Mouse (Mus musculus) lung, embryonic 15.5 days (tissue): ENCODE data around the gene Rasgrp2. TPM values are rescaled to one million over a fixed set of nuclear protein-coding genes. Genes with fewer than 3 reads are reported as not detected.

ENCODE experiments used
- ATAC-seq: fragments of 200-750 bp; cut with Nextera tagmentation; 2 replicates; pipeline ENCODE4 v1.8.0; 2017; ENCODE audit warnings: moderate number of reproducible peaks, borderline replicate concordance; ENCODE audit not compliant: low FRiP score, low TSS enrichment; ENCODE audit errors: extremely low read depth
- H3K27ac ChIP-seq: fragments of 300-500 bp; sonication (generic); 2 replicates; pipeline ENCODE4 v1.5.1; 2015; ENCODE audit warnings: moderate library complexity, mild to moderate bottlenecking, inconsistent platforms
- H3K27me3 ChIP-seq: fragments of 300-500 bp; sonication (generic); 2 replicates; pipeline ENCODE4 v1.6.1; 2015; ENCODE audit warnings: inconsistent platforms
- H3K36me3 ChIP-seq: fragments of 300-500 bp; sonication (generic); 2 replicates; pipeline ENCODE4 v1.6.1; 2015; ENCODE audit warnings: inconsistent platforms
- H3K4me1 ChIP-seq: fragments of 300-500 bp; sonication (generic); 2 replicates; pipeline ENCODE4 v1.6.1; 2015; ENCODE audit warnings: inconsistent platforms
- H3K4me2 ChIP-seq: fragments of 300-500 bp; sonication (generic); 2 replicates; pipeline ENCODE4 v1.6.1; 2015; ENCODE audit warnings: inconsistent platforms, mild to moderate bottlenecking, moderate library complexity
- H3K4me3 ChIP-seq: fragments of 300-500 bp; sonication (generic); 2 replicates; pipeline ENCODE4 v1.5.1; 2015; ENCODE audit warnings: mild to moderate bottlenecking, inconsistent platforms
- H3K9ac ChIP-seq: fragments of 300-500 bp; sonication (generic); 2 replicates; pipeline ENCODE4 v1.6.1; 2015; ENCODE audit warnings: inconsistent platforms
- H3K9me3 ChIP-seq: fragments of 300-500 bp; sonication (generic); 2 replicates; pipeline ENCODE4 v1.6.1; 2016; ENCODE audit warnings: inconsistent platforms
- WGBS: fragments of 180-500 bp; shearing (Covaris S2); methylation state at CpG from one replicate; pipeline ENCODE4 v1.1.7; 2015; 5-methylcytosine and 5-hydroxymethylcytosine counted together
- polyA plus RNA-seq: library from polyadenylated mRNA; unstranded; fragments of >200 nt; fragmentation: Nextera tagmentation; extraction: Ambion mirVana; gene quantifications from 2 replicates; pipeline ENCODE4 v1.2.1, GENCODE M21; 2015

The Rasgrp2 gene
- polyA plus RNA-seq = 62.6 and 72.1 TPM in 2 replicates

DNA sequence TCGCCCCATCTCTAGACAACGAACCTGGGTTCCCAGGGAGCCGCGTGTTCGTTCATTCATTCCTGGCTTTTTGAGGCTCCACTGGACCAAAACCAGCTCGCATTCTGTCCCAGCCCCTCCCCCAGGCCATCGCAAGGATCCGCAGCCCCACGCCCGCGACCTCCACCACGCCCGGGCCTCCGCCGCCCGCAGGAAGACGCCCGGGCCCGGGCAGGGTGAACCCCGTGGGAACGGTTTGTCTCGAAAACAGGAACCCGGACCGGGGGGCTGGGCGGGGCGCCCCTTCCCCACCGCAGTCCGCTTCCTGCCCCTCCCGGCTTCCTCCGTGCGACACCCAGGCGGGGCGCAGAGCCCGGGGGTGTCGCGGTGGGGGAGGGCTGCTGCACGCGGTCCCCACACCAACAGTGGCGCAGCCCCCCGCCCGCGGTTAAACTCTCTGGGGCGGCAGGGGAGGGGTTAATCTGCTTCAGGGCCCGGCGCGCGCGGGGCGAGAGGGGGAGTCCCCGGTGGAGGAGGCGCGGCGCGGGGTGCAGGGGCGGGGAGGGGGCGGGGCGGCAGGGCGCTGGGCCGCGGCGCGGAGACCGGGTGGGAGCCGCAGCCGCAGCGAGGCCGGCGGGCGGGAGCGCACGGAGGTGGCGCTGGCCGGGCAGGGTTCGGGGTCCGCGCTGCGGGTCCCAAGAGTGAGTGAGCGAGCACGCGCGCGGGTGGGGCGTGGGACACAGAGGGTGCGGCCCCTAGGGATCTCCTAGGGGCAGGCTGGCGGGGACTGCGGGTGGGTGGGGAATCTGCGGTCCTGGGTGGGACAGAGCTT, at the start of gene Rasgrp2:
Gene Rasgrp2, plus strand, starts transcription at position 56 of the 811 bp plus-strand sequence.
- H3K27me3 ChIP-seq = peaks cover 33% of the 10 kb centered on the region
- H3K9me3 ChIP-seq = no peaks in the 10 kb centered on the region
- H3K9ac ChIP-seq = peak within 1 kb of the TSS; percentile 54
- peak within 1 kb of the TSS; percentile 71 for H3K4me3 ChIP-seq
- peak within 1 kb of the TSS; percentile 100 for H3K4me2 ChIP-seq
- no peaks in the 10 kb centered on the region for H3K36me3 ChIP-seq
- WGBS = 1% methylated on average over 79 of the region's 87 CpGs
- 0 out of 2 replicates have a peak, but pooled peaks have one; percentile 13 for ATAC-seq
- H3K27ac ChIP-seq = peak within 1 kb of the TSS; percentile 64
- peaks cover 37% of the 10 kb centered on the region for H3K4me1 ChIP-seq

- Histone ChIP-seq H3K4me3 (no peak overlapping the region), H3K36me3 (peaks cover 5% of the 10 kb centered on the region; the same call in 1 of the 2 replicates), H3K9me3 (no peaks in the 10 kb centered on the region), H3K4me1 (peaks cover 16% of the 10 kb centered on the region), H3K27me3 (no peaks in the 10 kb centered on the region), H3K4me2 (no peak overlapping the region), H3K27ac (no peak overlapping the region), H3K9ac (no peak overlapping the region)
- WGBS = 60% methylated on average over 14 of the region's 14 CpGs
- ATAC-seq = no peak
Measured at GRCm38 (mm10) chr19:6351431-6352106, 47.6 kb upstream of the Rasgrp2 start.

DNA sequence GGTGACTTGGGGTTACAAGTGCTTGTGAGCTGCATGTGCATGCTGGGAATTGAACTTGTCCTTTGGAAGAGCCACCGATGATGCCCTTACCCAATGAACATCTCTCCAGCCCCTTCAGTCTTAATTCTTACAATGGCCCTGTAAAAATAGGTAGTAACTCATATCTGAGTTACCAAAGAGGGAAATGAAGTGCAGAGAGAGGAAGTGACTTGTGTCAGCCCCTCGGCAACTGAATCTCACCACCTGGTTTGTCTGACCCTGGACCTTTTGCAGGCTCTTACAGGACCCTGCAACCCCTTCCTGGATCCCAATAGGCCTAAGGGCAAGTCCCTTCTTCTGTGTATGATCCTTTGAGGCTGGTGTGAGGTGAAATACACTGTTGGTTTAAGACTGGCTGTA, 47.0 kb upstream of the Rasgrp2 start:
- ATAC-seq = no peak
- WGBS = 71% methylated on average over 2 of the region's 2 CpGs
- peaks cover 16% of the 10 kb centered on the region for H3K4me1 ChIP-seq
- peaks cover 5% of the 10 kb centered on the region; the same call in 1 of the 2 replicates for H3K36me3 ChIP-seq
- H3K27ac ChIP-seq = no peak overlapping the region
- H3K4me2 ChIP-seq = no peak overlapping the region
- no peak overlapping the region for H3K4me3 ChIP-seq
- H3K27me3 ChIP-seq = no peaks in the 10 kb centered on the region
- no peaks in the 10 kb centered on the region for H3K9me3 ChIP-seq
- no peak overlapping the region for H3K9ac ChIP-seq

DNA sequence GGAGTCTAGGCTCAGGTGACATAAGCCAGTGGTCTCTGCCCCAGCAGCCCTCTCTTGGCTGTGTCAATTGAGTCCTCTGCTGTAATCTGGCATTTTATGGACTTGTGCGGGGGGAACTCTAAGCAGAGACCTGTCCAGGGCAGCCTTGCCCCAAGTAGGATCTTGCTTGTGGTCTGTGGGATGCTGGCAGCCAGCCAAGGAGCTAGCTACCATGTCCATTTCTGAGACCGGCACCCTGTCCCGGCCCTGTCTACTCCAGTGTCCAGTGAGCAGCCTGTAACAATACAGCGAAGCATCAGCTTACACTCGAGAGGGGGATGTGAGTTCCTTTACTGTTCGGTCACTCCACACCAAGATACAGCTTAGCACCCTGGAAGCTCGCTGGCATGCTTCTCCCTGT, 45.1 kb upstream of the Rasgrp2 start:
- Histone ChIP-seq H3K36me3 (peaks cover 5% of the 10 kb centered on the region; the same call in 1 of the 2 replicates), H3K4me2 (no peak overlapping the region), H3K9ac (no peak overlapping the region), H3K27ac (no peak overlapping the region), H3K4me3 (no peak overlapping the region), H3K27me3 (no peaks in the 10 kb centered on the region), H3K9me3 (no peaks in the 10 kb centered on the region), H3K4me1 (peaks cover 10% of the 10 kb centered on the region)
- ATAC-seq = no peak
- WGBS = 67% methylated on average over 7 of the region's 7 CpGs

DNA sequence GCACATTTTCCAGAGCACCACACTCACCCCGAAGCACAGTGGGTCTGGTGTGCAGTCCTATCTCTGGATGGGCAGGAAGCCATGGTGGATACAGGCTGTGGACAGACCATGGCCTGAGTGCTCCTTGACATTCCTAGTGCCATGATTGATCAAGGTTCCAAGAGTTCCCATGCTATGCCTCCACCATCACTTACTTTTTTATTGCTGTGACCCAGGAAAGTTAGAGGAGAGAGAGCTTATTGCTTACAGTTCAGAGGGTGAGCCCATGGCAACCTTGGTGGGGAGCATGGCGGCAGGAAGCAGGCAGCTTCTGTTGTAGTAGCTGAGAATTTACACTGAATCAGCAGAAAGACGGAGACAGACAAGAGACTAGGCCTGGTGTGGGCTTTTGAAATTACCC, 37.8 kb upstream of the Rasgrp2 start:
- no peak for ATAC-seq
- H3K4me2 ChIP-seq = no peak overlapping the region
- no peak overlapping the region for H3K4me3 ChIP-seq
- H3K27me3 ChIP-seq = no peaks in the 10 kb centered on the region
- no peaks in the 10 kb centered on the region for H3K9me3 ChIP-seq
- 90% methylated on average over 3 of the region's 3 CpGs for WGBS
- H3K27ac ChIP-seq = no peak overlapping the region
- peaks cover 19% of the 10 kb centered on the region for H3K4me1 ChIP-seq
- H3K36me3 ChIP-seq = peaks cover 13% of the 10 kb centered on the region
- H3K9ac ChIP-seq = no peak overlapping the region

- under 1% methylated on average over 11 of the region's 11 CpGs for WGBS
- H3K9ac ChIP-seq = peak overlapping the region; percentile 55
- no peaks in the 10 kb centered on the region for H3K9me3 ChIP-seq
- peak overlapping the region; percentile 85 for H3K4me3 ChIP-seq
- no peak for ATAC-seq
- no peaks in the 10 kb centered on the region for H3K27me3 ChIP-seq
- H3K36me3 ChIP-seq = peaks cover 30% of the 10 kb centered on the region
- H3K27ac ChIP-seq = peak overlapping the region; percentile 35; the same call in 1 of the 2 replicates
- peaks cover 28% of the 10 kb centered on the region for H3K4me1 ChIP-seq
- peak overlapping the region; percentile 59 for H3K4me2 ChIP-seq
Measured at GRCm38 (mm10) chr19:6363091-6363410, 36.1 kb upstream of the Rasgrp2 start.

DNA sequence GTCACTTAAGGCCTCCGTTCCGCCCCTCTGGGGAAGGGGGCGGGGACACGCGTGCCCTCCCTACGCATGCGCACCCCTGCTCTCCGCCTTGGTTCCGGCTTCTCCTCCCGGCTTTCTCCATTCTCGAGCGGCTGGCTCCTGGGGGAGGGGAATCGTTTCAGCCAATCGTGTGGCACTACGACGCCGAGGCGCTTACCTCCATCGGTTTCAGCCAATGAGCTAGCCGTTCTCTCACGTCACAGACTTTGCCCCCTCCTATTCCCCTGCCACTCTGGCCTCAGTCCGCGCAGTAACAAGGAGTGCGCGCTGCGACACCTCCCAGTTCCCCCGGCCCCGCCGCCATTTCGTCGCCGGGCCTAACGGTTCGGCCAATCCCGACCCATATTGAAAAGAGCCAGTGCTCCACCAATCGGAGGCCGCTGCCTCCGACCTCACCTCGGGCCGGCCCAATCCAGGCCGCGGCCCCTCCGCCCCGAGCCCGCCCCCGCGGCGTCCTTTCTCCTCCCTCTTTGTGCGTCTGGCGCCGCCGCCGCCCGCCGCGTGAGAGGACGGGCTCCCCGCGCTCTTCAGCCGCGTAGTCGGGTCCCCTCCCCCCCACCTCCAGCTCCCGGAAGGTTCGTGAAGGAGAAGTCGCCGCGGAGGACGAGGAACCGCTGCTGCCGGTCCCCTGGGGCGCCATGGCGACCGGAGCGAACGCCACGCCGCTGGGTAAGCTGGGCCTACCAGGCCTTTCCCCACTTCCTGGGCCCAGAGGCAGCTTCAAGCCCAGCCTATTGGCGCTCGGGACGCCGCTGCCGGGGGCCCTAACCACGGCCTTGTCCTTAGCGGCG, 35.5 kb upstream of the Rasgrp2 start, which contains the start of gene Sf1:
Gene Sf1, plus strand, starts transcription at position 280 of the 830 bp plus-strand sequence.
- Histone ChIP-seq H3K9ac (peak within 1 kb of the TSS; percentile 95), H3K4me2 (peak within 1 kb of the TSS; percentile 67), H3K36me3 (peaks cover 36% of the 10 kb centered on the region), H3K9me3 (no peaks in the 10 kb centered on the region), H3K4me1 (peaks cover 28% of the 10 kb centered on the region), H3K27ac (peak within 1 kb of the TSS; percentile 97), H3K27me3 (no peaks in the 10 kb centered on the region), H3K4me3 (peak within 1 kb of the TSS; percentile 85)
- under 1% methylated on average over 78 of the region's 85 CpGs for WGBS
- peak; percentile 98 for ATAC-seq

GRCm38 (mm10) chr19:6364317-6364725, 34.8 kb upstream of the Rasgrp2 start:
- H3K4me2 ChIP-seq = peak overlapping the region; percentile 67
- H3K27ac ChIP-seq = peak overlapping the region; percentile 97
- no peaks in the 10 kb centered on the region for H3K9me3 ChIP-seq
- H3K4me3 ChIP-seq = peak overlapping the region; percentile 85
- no peak for ATAC-seq
- peaks cover 28% of the 10 kb centered on the region for H3K4me1 ChIP-seq
- peaks cover 42% of the 10 kb centered on the region for H3K36me3 ChIP-seq
- under 1% methylated on average over 55 of the region's 55 CpGs for WGBS
- peak overlapping the region; percentile 95 for H3K9ac ChIP-seq
- no peaks in the 10 kb centered on the region for H3K27me3 ChIP-seq

DNA sequence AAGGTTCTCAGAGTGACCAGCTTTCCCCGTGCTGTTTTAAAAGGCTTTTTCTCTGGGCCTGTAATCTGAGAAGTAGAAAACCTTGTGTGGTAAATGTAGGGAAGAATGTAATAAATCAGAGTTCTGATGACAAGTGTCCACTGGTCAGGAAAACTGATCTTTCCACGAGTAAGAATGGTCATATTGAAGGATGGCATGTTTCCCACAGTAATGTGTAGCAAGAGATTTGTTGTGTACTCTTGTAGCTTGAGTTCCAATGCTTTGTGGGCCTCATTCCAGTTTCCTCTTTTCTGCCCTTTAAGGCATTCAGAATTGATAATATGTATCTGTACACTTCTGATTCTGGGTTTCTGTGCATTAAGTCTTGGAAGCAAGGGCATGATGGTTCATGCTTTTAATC, 34.3 kb upstream of the Rasgrp2 start:
- peaks cover 28% of the 10 kb centered on the region for H3K4me1 ChIP-seq
- 1% methylated on average over 2 of the region's 2 CpGs for WGBS
- peak overlapping the region; percentile 85 for H3K4me3 ChIP-seq
- no peaks in the 10 kb centered on the region for H3K27me3 ChIP-seq
- H3K9me3 ChIP-seq = no peaks in the 10 kb centered on the region
- ATAC-seq = no peak
- H3K36me3 ChIP-seq = peaks cover 46% of the 10 kb centered on the region
- no peak overlapping the region for H3K27ac ChIP-seq
- peak overlapping the region; percentile 95 for H3K9ac ChIP-seq
- peak overlapping the region; percentile 67 for H3K4me2 ChIP-seq

GRCm38 (mm10) chr19:6370175-6370574, 29.0 kb upstream of the Rasgrp2 start:
- Histone ChIP-seq H3K27ac (no peak overlapping the region), H3K9ac (no peak overlapping the region), H3K4me2 (no peak overlapping the region), H3K27me3 (no peaks in the 10 kb centered on the region), H3K36me3 (peaks cover 93% of the 10 kb centered on the region), H3K4me3 (no peak overlapping the region), H3K4me1 (peaks cover 21% of the 10 kb centered on the region), H3K9me3 (no peaks in the 10 kb centered on the region)
- ATAC-seq = no peak
- 89% methylated on average over 2 of the region's 2 CpGs for WGBS

- H3K9me3 ChIP-seq = no peaks in the 10 kb centered on the region
- no peak for ATAC-seq
- WGBS = 78% methylated on average over 3 of the region's 3 CpGs
Measured at GRCm38 (mm10) chr19:6372433-6372832, 26.7 kb upstream of the Rasgrp2 start.

More at GRCm38 (mm10) chr19:6372433-6372832, 26.7 kb upstream of the Rasgrp2 start:
- Histone ChIP-seq H3K4me1 (peaks cover 6% of the 10 kb centered on the region; the same call in 1 of the 2 replicates), H3K27ac (no peak overlapping the region), H3K9ac (no peak overlapping the region), H3K36me3 (peaks cover 94% of the 10 kb centered on the region), H3K27me3 (no peaks in the 10 kb centered on the region), H3K4me3 (no peak overlapping the region), H3K4me2 (no peak overlapping the region)
